Mouse (Mus musculus) lung, adult 2 months (tissue): ENCODE measurements around the gene Tcp10a.
"Not testable (repeated sequence)": the region's sequence is repeated elsewhere in the genome, so short reads cannot be mapped to it uniquely, and the experiment has no call there.

Experiments used
- CTCF ChIP-seq: fragments of 200-500 bp; IDR thresholded peaks from 2 replicates; pipeline ENCODE4 v1.5.1; 2011; ENCODE audit warnings: mild to moderate bottlenecking, low read length, control low read depth; ENCODE audit not compliant: insufficient read depth
- POLR2A ChIP-seq: fragments of 200-500 bp; IDR thresholded peaks from 2 replicates; pipeline ENCODE4 v1.6.1; 2011; ENCODE audit warnings: low read depth, mild to moderate bottlenecking, control low read depth, low read length, borderline replicate concordance; ENCODE audit errors: extremely low read depth

DNA sequence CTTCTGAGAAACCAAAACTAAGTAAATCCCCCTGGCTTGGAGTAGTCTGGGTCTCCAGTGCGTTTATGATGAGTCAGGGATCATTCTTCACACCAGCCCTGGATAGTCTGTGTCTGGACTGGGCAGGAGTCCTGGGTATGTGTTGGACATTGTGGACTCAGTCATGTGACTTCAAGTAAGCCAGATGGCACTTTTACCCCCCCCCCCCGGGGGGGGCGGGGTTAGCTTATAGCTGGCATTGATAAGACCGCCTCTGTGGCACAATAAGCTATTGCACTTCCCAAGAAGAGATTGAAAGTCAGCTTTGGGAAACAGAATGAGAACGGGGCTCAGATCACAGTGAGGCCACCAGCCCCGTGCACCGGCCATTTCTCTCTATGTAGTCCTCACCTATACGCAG lies 61.6 kb downstream of the Tcp10a start:
- TF ChIP-seq CTCF, POLR2A: not testable (repeated sequence)
